Mouse (Mus musculus) kidney, adult 2 months (tissue): ENCODE results near the gene Dlg2. TPM values are rescaled to one million over a fixed set of nuclear protein-coding genes. Genes with fewer than 3 reads are reported as not detected.
A peak's percentile ranks its signal among the peaks of the same experiment; 100 is the strongest.

ENCODE experiments used
- DNase-seq: peaks from one replicate; pipeline ENCODE4 v3.0.0; 2021
- H3K27ac ChIP-seq: fragments of 200-500 bp; 2 replicates; pipeline ENCODE4 v1.5.1; 2012; ENCODE audit warnings: low read depth, low read length, control low read depth, inconsistent platforms; ENCODE audit not compliant: insufficient read depth
- H3K27me3 ChIP-seq: fragments of 200-500 bp; replicated peaks from 2 replicates; pipeline ENCODE4 v1.6.1; 2012; ENCODE audit warnings: mild to moderate bottlenecking, moderate library complexity, low read length, inconsistent platforms; ENCODE audit not compliant: control insufficient read depth, insufficient read depth
- H3K36me3 ChIP-seq: fragments of 200-500 bp; 2 replicates; pipeline ENCODE4 v1.6.1; 2012; ENCODE audit warnings: mild to moderate bottlenecking, moderate library complexity, low read length, inconsistent platforms; ENCODE audit not compliant: control insufficient read depth, insufficient read depth
- H3K4me1 ChIP-seq: fragments of 200-500 bp; 2 replicates; pipeline ENCODE4 v1.6.1; 2011; ENCODE audit warnings: low read length; ENCODE audit not compliant: control insufficient read depth, insufficient read depth
- H3K4me3 ChIP-seq: fragments of 200-500 bp; 2 replicates; pipeline ENCODE4 v1.5.1; 2011; ENCODE audit warnings: mild to moderate bottlenecking, low read depth, low read length, control low read depth; ENCODE audit not compliant: insufficient read depth
- CTCF ChIP-seq: fragments of 200-500 bp; conservative IDR thresholded peaks from 2 replicates; pipeline ENCODE4 v1.5.1; 2011; ENCODE audit warnings: low read depth, mild to moderate bottlenecking, control low read depth, low read length, moderate library complexity, mixed read lengths; ENCODE audit not compliant: insufficient read depth, insufficient read length
- POLR2A ChIP-seq: fragments of 200-500 bp; IDR thresholded peaks from one replicate; pipeline ENCODE4 v1.6.1; 2011; ENCODE audit warnings: low read depth, low read length, control low read depth
- WGBS: fragments of 180-500 bp; shearing (Covaris S2); methylation state at CpG from one replicate; pipeline ENCODE4 v1.1.7; 2018; 5-methylcytosine and 5-hydroxymethylcytosine counted together
- polyA plus RNA-seq: library from polyadenylated mRNA; depleted of rRNA; stranded (reverse); fragments of >200 nt; gene quantifications from 2 replicates; pipeline ENCODE4 v1.2.3, GENCODE M21; 2012

Dlg2 gene
- polyA plus RNA-seq, 1 experiment = 2.1 TPM

DNA sequence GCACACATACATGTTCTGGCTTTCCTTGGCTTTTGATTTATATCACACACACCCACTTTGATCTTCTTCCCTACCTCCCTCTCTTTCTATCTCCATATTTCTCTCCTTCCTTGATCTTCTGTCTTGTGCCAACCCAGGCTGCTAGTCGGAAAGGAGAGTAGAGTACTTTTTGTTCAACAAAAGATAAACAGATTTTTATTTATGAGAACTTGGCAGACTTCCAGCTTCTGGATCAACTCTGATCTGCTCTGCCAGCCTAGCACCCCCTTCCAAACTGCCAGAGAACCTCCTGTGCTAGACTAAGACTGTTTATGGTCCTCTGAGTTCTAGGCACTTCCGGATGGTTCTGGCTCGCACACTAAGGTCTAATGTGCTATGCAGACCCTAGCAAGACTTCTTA is 968.3 kb downstream of the Dlg2 start:
- WGBS = 63% methylated on average over 3 of the region's 3 CpGs
- no peak for DNase-seq
- H3K27me3 ChIP-seq = no peaks in the 10 kb centered on the region
- no peak overlapping the region for H3K27ac ChIP-seq
- no peak overlapping the region for H3K4me3 ChIP-seq
- no peaks in the 10 kb centered on the region for H3K36me3 ChIP-seq
- H3K4me1 ChIP-seq = no peaks in the 10 kb centered on the region
- TF ChIP-seq POLR2A = no peak

DNA sequence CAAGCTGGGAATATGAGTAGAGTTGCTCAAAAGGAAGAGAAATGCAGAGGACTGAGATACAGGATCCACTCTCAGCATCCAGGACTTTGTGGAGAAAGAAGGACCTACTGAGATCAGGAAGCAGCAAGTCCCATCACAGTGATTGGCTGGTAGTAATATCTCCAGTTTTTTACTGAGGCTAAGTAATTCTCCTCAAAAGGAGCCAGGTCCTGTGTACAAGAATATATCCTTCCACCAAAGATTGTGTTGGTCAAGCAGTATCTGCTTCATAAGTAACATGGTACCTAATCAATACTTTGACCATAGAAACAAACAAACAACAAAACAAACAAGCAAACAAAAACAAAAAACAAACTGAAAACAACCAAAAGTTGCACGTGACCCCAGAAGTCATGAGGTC is 980.3 kb downstream of the Dlg2 start:
- H3K36me3 ChIP-seq = no peaks in the 10 kb centered on the region
- 4% methylated on average over 1 of the region's 1 CpGs for WGBS
- no peak overlapping the region for H3K27ac ChIP-seq
- no peak for DNase-seq
- H3K4me1 ChIP-seq = no peaks in the 10 kb centered on the region
- no peaks in the 10 kb centered on the region for H3K27me3 ChIP-seq
- TF ChIP-seq POLR2A = no peak
- no peak for TF ChIP-seq CTCF
- H3K4me3 ChIP-seq = no peak overlapping the region

DNA sequence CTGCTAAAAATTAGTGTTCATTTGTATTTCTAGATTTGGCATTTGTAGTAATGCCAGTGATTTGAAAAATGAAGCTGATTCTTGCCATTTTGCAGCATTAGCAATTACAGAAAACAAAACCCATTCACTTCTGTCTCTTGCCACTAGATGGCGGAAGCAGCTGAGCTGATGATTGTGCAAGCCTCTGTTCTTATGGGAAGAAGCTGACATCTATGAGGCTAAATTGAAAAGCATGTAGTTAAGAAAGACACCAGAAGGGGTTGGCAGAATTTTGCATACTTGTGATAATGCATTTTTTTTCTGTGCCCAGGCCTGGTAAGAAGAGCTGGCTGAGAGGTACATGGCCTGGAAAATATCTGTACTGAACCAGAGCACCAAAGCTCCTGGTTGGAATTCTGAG is 980.7 kb downstream of the Dlg2 start:
- Histone ChIP-seq H3K36me3 (no peaks in the 10 kb centered on the region), H3K4me3 (no peak overlapping the region), H3K27me3 (no peaks in the 10 kb centered on the region), H3K4me1 (no peaks in the 10 kb centered on the region), H3K27ac (no peak overlapping the region)
- peak; percentile 67 for DNase-seq
- peak; percentile 60 for TF ChIP-seq CTCF
- TF ChIP-seq POLR2A = no peak
- whole genome bisulfite sequencing = 0% methylated on average over 1 of the region's 1 CpGs

DNA sequence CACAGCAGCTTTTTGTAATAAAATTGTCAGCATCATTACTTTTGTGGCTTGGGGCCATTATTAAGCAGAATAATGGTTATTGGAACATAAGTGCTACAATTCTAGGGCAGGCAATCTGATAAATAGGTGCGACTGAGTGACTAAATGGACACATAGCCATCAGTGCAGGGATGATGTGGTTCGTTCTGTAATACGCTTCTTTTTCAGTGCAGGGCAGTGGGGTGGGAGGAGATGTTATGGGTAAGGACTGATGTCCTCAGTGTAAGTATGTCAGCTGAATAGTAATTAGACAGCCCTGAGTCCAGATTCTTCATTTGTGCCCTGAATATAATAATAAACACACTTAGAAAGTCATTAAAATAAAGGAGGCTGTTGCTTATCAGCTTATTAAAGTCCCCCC is 984.9 kb downstream of the Dlg2 start:
- TF ChIP-seq CTCF (no peak), POLR2A (no peak)
- H3K36me3 ChIP-seq = no peaks in the 10 kb centered on the region
- 83% methylated on average over 3 of the region's 3 CpGs for WGBS
- no peak overlapping the region for H3K27ac ChIP-seq
- no peak overlapping the region for H3K4me3 ChIP-seq
- no peaks in the 10 kb centered on the region for H3K27me3 ChIP-seq
- no peaks in the 10 kb centered on the region for H3K4me1 ChIP-seq
- DNase-seq = no peak

DNA sequence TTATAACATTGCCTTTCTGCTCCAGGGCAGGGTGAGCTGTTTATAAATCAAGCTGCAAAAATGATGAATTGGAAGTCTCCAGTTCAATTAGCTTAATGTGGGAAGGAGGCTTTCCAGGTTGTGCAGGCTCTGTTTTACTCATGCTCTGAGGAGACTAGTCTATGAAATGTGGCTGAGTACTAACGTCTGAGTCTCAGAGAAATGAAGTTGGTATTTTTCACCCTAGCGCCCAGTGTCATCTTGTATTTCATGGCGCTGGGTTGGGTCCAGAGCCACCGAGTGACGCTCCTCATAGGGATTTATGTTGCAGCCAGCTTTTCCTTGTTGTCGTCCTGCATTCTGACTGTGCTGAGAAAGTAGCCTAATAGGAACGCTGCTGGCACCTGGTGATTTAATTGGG is 986.8 kb downstream of the Dlg2 start:
- no peaks in the 10 kb centered on the region for H3K36me3 ChIP-seq
- H3K4me3 ChIP-seq = no peak overlapping the region
- H3K27ac ChIP-seq = no peak overlapping the region
- WGBS = 27% methylated on average over 7 of the region's 7 CpGs
- DNase-seq = no peak
- no peaks in the 10 kb centered on the region for H3K4me1 ChIP-seq
- H3K27me3 ChIP-seq = no peaks in the 10 kb centered on the region
- TF ChIP-seq POLR2A (no peak), CTCF (no peak)

DNA sequence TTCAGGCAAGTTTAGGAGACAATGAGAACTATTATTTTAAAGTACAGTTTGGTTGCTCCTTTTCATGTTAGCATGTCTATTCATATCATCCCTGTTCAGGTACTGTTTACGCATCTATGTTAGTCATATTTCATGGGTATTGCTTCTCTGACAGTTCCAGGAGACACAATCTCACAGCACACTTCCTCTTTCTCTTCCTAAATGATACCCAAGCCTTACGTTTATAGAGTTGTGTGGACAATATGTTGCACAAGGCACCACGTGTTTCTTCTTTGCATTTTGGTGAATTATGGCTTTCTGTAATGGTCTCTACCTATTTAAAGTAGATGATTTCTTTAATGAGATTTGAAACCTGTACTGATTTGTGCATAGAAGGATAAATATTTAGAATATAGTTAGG is 990.6 kb downstream of the Dlg2 start:
- Histone ChIP-seq H3K36me3 (no peaks in the 10 kb centered on the region), H3K27me3 (no peaks in the 10 kb centered on the region), H3K4me1 (no peaks in the 10 kb centered on the region), H3K27ac (no peak overlapping the region), H3K4me3 (no peak overlapping the region)
- WGBS = 66% methylated on average over 3 of the region's 3 CpGs
- DNase-seq = no peak
- TF ChIP-seq POLR2A (no peak), CTCF (no peak)

DNA sequence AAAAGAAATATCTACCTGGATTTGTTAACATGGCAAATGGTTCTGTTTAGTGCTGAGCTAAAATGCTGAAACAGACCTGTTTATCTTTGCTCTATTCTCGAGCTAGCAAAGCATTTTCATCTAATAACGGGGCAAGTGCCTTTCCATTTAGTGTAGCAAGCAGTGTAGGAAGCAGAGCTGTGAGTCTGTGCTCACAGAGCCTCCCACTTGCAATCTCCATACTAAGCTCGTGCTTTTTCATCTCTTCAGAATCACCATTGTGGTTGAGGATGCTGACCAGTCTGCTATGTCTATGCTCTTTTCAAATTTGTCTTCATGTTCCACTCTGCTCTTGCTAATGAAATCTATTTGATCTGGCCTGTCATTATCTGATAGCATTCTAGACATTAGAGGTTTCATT is 1002.7 kb downstream of the Dlg2 start:
- no peak overlapping the region for H3K27ac ChIP-seq
- H3K4me3 ChIP-seq = no peak overlapping the region
- DNase-seq = no peak
- H3K27me3 ChIP-seq = no peaks in the 10 kb centered on the region
- TF ChIP-seq CTCF (no peak), POLR2A (no peak)
- 72% methylated on average over 3 of the region's 3 CpGs for WGBS
- H3K4me1 ChIP-seq = no peaks in the 10 kb centered on the region
- H3K36me3 ChIP-seq = no peaks in the 10 kb centered on the region
